Mouse (Mus musculus) CH12.LX (cell line): ENCODE data around the gene Me1.

Experiments used
- CTCF ChIP-seq, 2 experiments: IDR thresholded peaks in 1 of 2; conservative IDR thresholded peaks in 1 of 2; 2 replicates each; pipeline ENCODE4 v1.5.1; 2011 to 2012; ENCODE audit warnings: low read depth in 2 of 2, low read length in 2 of 2, improper control_type of control experiment in 1 of 2, inconsistent platforms in 1 of 2, mild to moderate bottlenecking in 1 of 2, moderate library complexity in 1 of 2
- EP300 ChIP-seq: IDR thresholded peaks from 2 replicates; pipeline ENCODE4 v1.6.1; 2011; ENCODE audit warnings: low read length, improper control_type of control experiment
- HCFC1 ChIP-seq: IDR thresholded peaks from 2 replicates; pipeline ENCODE4 v1.6.1; 2012; ENCODE audit warnings: low read depth, mild to moderate bottlenecking, inconsistent platforms, low read length, improper control_type of control experiment
- MAFK ChIP-seq: IDR thresholded peaks from 2 replicates; pipeline ENCODE4 v1.6.1; 2011; ENCODE audit warnings: low read length, improper control_type of control experiment; ENCODE audit not compliant: insufficient replicate concordance
- MAX ChIP-seq: IDR thresholded peaks from 2 replicates; pipeline ENCODE4 v1.6.1; 2011; ENCODE audit warnings: low read length, improper control_type of control experiment
- MEF2A ChIP-seq: IDR thresholded peaks from 2 replicates; pipeline ENCODE4 v1.6.1; 2014; ENCODE audit warnings: low read depth, mild to moderate bottlenecking, inconsistent platforms, low read length, improper control_type of control experiment, borderline replicate concordance
- NELFE ChIP-seq: IDR thresholded peaks from 2 replicates; pipeline ENCODE4 v1.6.1; 2011; ENCODE audit warnings: low read depth, low read length, improper control_type of control experiment
- NRF1 ChIP-seq: IDR thresholded peaks from 2 replicates; pipeline ENCODE4 v1.6.1; 2014; ENCODE audit warnings: low read depth, mild to moderate bottlenecking, inconsistent platforms, low read length, improper control_type of control experiment, moderate library complexity
- POLR2A ChIP-seq: IDR thresholded peaks from 2 replicates; pipeline ENCODE4 v1.6.1; 2011; ENCODE audit warnings: low read depth, mild to moderate bottlenecking, improper control_type of control experiment, low read length
- RAD21 ChIP-seq: IDR thresholded peaks from 2 replicates; pipeline ENCODE4 v1.6.1; 2011; ENCODE audit warnings: low read depth, mild to moderate bottlenecking, low read length, improper control_type of control experiment, moderate library complexity
- USF1 ChIP-seq: IDR thresholded peaks from 2 replicates; pipeline ENCODE4 v1.6.1; 2014; ENCODE audit warnings: low read depth, mild to moderate bottlenecking, inconsistent platforms, low read length, improper control_type of control experiment
- ZC3H11A ChIP-seq: IDR thresholded peaks from 2 replicates; pipeline ENCODE4 v1.6.1; 2012; ENCODE audit warnings: low read depth, mild to moderate bottlenecking, inconsistent platforms, low read length, improper control_type of control experiment
- ZKSCAN1 ChIP-seq: IDR thresholded peaks from 2 replicates; pipeline ENCODE4 v1.6.1; 2012; ENCODE audit warnings: low read depth, inconsistent platforms, low read length, improper control_type of control experiment, borderline replicate concordance

GRCm38 (mm10) chr9:86668590-86669252 is 27.0 kb downstream of the Me1 start:
- no peak for TF ChIP-seq EP300
- no peak for TF ChIP-seq CTCF (conservative IDR thresholded peaks at IDR 0.05 in 1 of 2, IDR thresholded peaks at IDR 0.05 in 1 of 2; ENCODE audit: low read depth in 2 of 2, low read length in 2 of 2)
- no peak for TF ChIP-seq POLR2A
- TF ChIP-seq MEF2A, result no peak
- no peak for TF ChIP-seq HCFC1
- TF ChIP-seq ZKSCAN1, result no peak
- TF ChIP-seq MAX, result no peak
- no peak for TF ChIP-seq RAD21
- TF ChIP-seq USF1, result no peak
- no peak for TF ChIP-seq NRF1
- TF ChIP-seq NELFE, result no peak
- TF ChIP-seq MAFK, result no peak
- no peak for TF ChIP-seq ZC3H11A
